Mouse (Mus musculus) embryonic stem cell, embryonic (primary cell): Measurements from ENCODE around the gene Zfp358.

Experiments used
- CTCF ChIA-PET, 4 experiments: fragments of 300-600 bp in 2 of 4; fragments of 350-600 bp in 2 of 4; sonication (Branson Sonifier 250); formaldehyde crosslinking; loops; one replicate each; lab custom pipeline; 2022; ENCODE audit warnings: inconsistent platforms in 2 of 4; lab: Charles Lee
- POLR2A ChIA-PET, 4 experiments: fragments of 300-600 bp in 2 of 4; fragments of 350-600 bp in 2 of 4; sonication (Branson Sonifier 250); formaldehyde crosslinking; loops; one replicate each; lab custom pipeline; 2022; ENCODE audit warnings: antibody characterized with exemption in 4 of 4, inconsistent platforms in 1 of 4; lab: Charles Lee

Zfp358 gene

GRCm38 (mm10) chr8:3482240-3482740, 10.6 kb upstream of the Zfp358 start:
- POLR2A ChIA-PET = interaction anchor here in 2 of 4 experiments (0.5 to 3.8 kb wide), 8 partner anchors 11 to 189 kb away, joined by 3 to 14 read pairs (median 4); partner anchors contain the start of genes Pex11g (in 1 of the 2) and Zfp358 (in 1 of the 2)
- CTCF ChIA-PET = no interaction called here

- ChIA-PET POLR2A (interaction anchor here in 2 of 4 experiments (0.8 to 3.8 kb wide), 9 partner anchors 9 to 191 kb away, joined by 3 to 14 read pairs (median 4); partner anchors contain the start of genes Pex11g (in 1 of the 2) and Zfp358 (in 1 of the 2)), CTCF (interaction anchor here in 1 of 4 experiments (0.8 to 1.0 kb wide), 2 partner anchors 13 to 32 kb away, joined by 3 to 4 read pairs; partner anchors contain the start of gene Pnpla6)
Measured at GRCm38 (mm10) chr8:3483546-3483945, 9.4 kb upstream of the Zfp358 start.

- ChIA-PET POLR2A (interaction anchor here in 1 of 4 experiments (1.6 kb wide), 1 partner anchor 11 kb away, joined by 10 read pairs; no protein-coding TSS in a partner anchor), CTCF (interaction anchor here in 1 of 4 experiments (0.6 kb wide), 2 partner anchors 9 to 43 kb away, joined by 5 to 6 read pairs; no protein-coding TSS in a partner anchor)
Measured at GRCm38 (mm10) chr8:3485192-3485591, 7.7 kb upstream of the Zfp358 start.

- CTCF ChIA-PET = interaction anchor here in 2 of 4 experiments (1.1 to 1.6 kb wide), 3 partner anchors 43 to 183 kb away, joined by 3 to 6 read pairs (median 5); partner anchors contain the start of gene Trappc5 (in 2 of the 2)
- POLR2A ChIA-PET = interaction anchor here (0.6 to 3.6 kb wide), 20 partner anchors 7 to 753 kb away, joined by 3 to 21 read pairs (median 4); partner anchors contain the start of genes Camsap3 (in 1 of the 4), Fcor (in 1 of the 4), Mcoln1 (in 1 of the 4) and Pex11g (in 1 of the 4)
Measured at GRCm38 (mm10) chr8:3493845-3494208, 889 bp downstream of the Zfp358 start.

- CTCF ChIA-PET = interaction anchor here in 2 of 4 experiments (0.6 to 1.6 kb wide), 8 partner anchors 21 to 321 kb away, joined by 3 to 5 read pairs (median 3); partner anchors contain the start of genes Pex11g (in 1 of the 2) and Trappc5 (in 1 of the 2)
Measured at GRCm38 (mm10) chr8:3495578-3496427, 2.9 kb downstream of the Zfp358 start.

GRCm38 (mm10) chr8:3496428-3496748, 3.5 kb downstream of the Zfp358 start:
- POLR2A ChIA-PET = interaction anchor here (0.6 to 2.9 kb wide), 37 partner anchors 10 to 275 kb away, joined by 3 to 35 read pairs (median 4); partner anchors contain the start of genes C330021F23Rik (in 3 of the 4), Fcor (in 2 of the 4), Pnpla6 (in 2 of the 4) and Trappc5 (in 2 of the 4)
- CTCF ChIA-PET = interaction anchor here in 3 of 4 experiments (0.6 to 1.6 kb wide), 9 partner anchors 12 to 321 kb away, joined by 3 to 5 read pairs (median 3); partner anchors contain the start of genes Pex11g (in 1 of the 3) and Trappc5 (in 1 of the 3)

More at GRCm38 (mm10) chr8:3495578-3496427, 2.9 kb downstream of the Zfp358 start:
- POLR2A ChIA-PET = interaction anchor here (0.6 to 3.2 kb wide), 41 partner anchors 9 to 216 kb away, joined by 3 to 35 read pairs (median 4); partner anchors contain the start of genes C330021F23Rik (in 3 of the 4), Camsap3 (in 2 of the 4), Fcor (in 2 of the 4) and Pex11g (in 2 of the 4)

GRCm38 (mm10) chr8:3498583-3498982, 5.6 kb downstream of the Zfp358 start:
- ChIA-PET CTCF (no interaction called here), POLR2A (no interaction called here)

- POLR2A ChIA-PET = interaction anchor here (0.7 to 7.8 kb wide), 41 partner anchors 8 to 176 kb away, joined by 3 to 98 read pairs (median 5); partner anchors contain the start of genes Pnpla6 (in 4 of the 4), C330021F23Rik (in 3 of the 4), Pet100 (in 2 of the 4) and Pex11g (in 1 of the 4)
- CTCF ChIA-PET = interaction anchor here in 2 of 4 experiments (0.9 to 2.0 kb wide), 3 partner anchors 15 to 176 kb away, joined by 3 to 8 read pairs (median 4); partner anchors contain the start of genes Fcor (in 1 of the 2), Pnpla6 (in 1 of the 2) and Trappc5 (in 1 of the 2)
Measured at GRCm38 (mm10) chr8:3499751-3500150, 6.8 kb downstream of the Zfp358 start.

- POLR2A ChIA-PET = interaction anchor here (0.6 to 7.8 kb wide), 64 partner anchors 8 to 176 kb away, joined by 3 to 98 read pairs (median 4); partner anchors contain the start of genes Pnpla6 (in 4 of the 4), C330021F23Rik (in 3 of the 4), Camsap3 (in 3 of the 4) and Pet100 (in 2 of the 4)
- CTCF ChIA-PET = interaction anchor here in 2 of 4 experiments (1.0 to 2.0 kb wide), 3 partner anchors 15 to 171 kb away, joined by 3 to 8 read pairs (median 4); partner anchors contain the start of genes Fcor (in 1 of the 2) and Pnpla6 (in 1 of the 2)
Measured at GRCm38 (mm10) chr8:3500235-3501090, 7.5 kb downstream of the Zfp358 start, which contains the start of gene Mcoln1. Gene Mcoln1, plus strand, starts transcription at chr8:3500457.

GRCm38 (mm10) chr8:3502217-3502616, 9.3 kb downstream of the Zfp358 start:
- CTCF ChIA-PET = interaction anchor here in 1 of 4 experiments (0.8 to 1.2 kb wide), 3 partner anchors 55 to 63 kb away, joined by 3 to 10 read pairs (median 5); no protein-coding TSS in a partner anchor
- POLR2A ChIA-PET = interaction anchor here in 3 of 4 experiments (1.1 to 7.8 kb wide), 13 partner anchors 9 to 107 kb away, joined by 3 to 98 read pairs (median 7); partner anchors contain the start of genes Pnpla6 (in 3 of the 3), C330021F23Rik (in 1 of the 3), Pex11g (in 1 of the 3) and Zfp358 (in 1 of the 3)

- POLR2A ChIA-PET = interaction anchor here in 2 of 4 experiments (0.7 to 1.4 kb wide), 3 partner anchors 8 to 1431 kb away, joined by 3 to 5 read pairs (median 3); partner anchors contain the start of gene Mcoln1 (in 1 of the 2)
- CTCF ChIA-PET = no interaction called here
Measured at GRCm38 (mm10) chr8:3507979-3508754, 15.2 kb downstream of the Zfp358 start.

- CTCF ChIA-PET = interaction anchor here in 3 of 4 experiments (0.6 to 3.5 kb wide), 7 partner anchors 15 to 161 kb away, joined by 3 to 15 read pairs (median 4); partner anchors contain the start of genes Fcor (in 2 of the 3) and Trappc5 (in 1 of the 3)
- POLR2A ChIA-PET = interaction anchor here (0.5 to 5.5 kb wide), 52 partner anchors 8 to 235 kb away, joined by 3 to 98 read pairs (median 5); partner anchors contain the start of genes Mcoln1 (in 4 of the 4), Fcor (in 3 of the 4), C330021F23Rik (in 2 of the 4) and Zfp358 (in 2 of the 4)
Measured at GRCm38 (mm10) chr8:3514681-3515247, 21.8 kb downstream of the Zfp358 start.

GRCm38 (mm10) chr8:3515260-3515671, 22.3 kb downstream of the Zfp358 start, which contains the start of gene Pnpla6:
Gene Pnpla6, plus strand, starts transcription at chr8:3515384.
- ChIA-PET CTCF (interaction anchor here in 3 of 4 experiments (0.6 to 3.5 kb wide), 7 partner anchors 16 to 161 kb away, joined by 3 to 15 read pairs (median 4); partner anchors contain the start of genes Fcor (in 3 of the 3) and Trappc5 (in 1 of the 3)), POLR2A (interaction anchor here (0.5 to 5.5 kb wide), 61 partner anchors 8 to 236 kb away, joined by 3 to 98 read pairs (median 5); partner anchors contain the start of genes Mcoln1 (in 4 of the 4), Fcor (in 3 of the 4), C330021F23Rik (in 2 of the 4) and Zfp358 (in 2 of the 4))

- ChIA-PET POLR2A (interaction anchor here (0.5 to 5.5 kb wide), 78 partner anchors 8 to 236 kb away, joined by 3 to 98 read pairs (median 4); partner anchors contain the start of genes Fcor (in 3 of the 4), Mcoln1 (in 3 of the 4), C330021F23Rik (in 2 of the 4) and Zfp358 (in 2 of the 4)), CTCF (interaction anchor here in 3 of 4 experiments (0.6 to 3.5 kb wide), 8 partner anchors 16 to 160 kb away, joined by 3 to 15 read pairs (median 4); partner anchors contain the start of genes Fcor (in 3 of the 3) and Trappc5 (in 1 of the 3))
Measured at GRCm38 (mm10) chr8:3515771-3516417, 23.0 kb downstream of the Zfp358 start.
